ENCODE assay signal across 17 mouse cellular contexts in genomic region chr10:77374407-77374806, GRCm38 (mm10).
"Had no signal": no experiment of that assay in that cellular context is flagged by ENCODE, and none has a peak within 500 bp of the region (broad histone marks: within the 10 kb centered on the region; RNA-seq: fewer than 3 reads in every experiment).

No protein-coding gene starts in this region.

- ATAC-seq: liver, postnatal 0 days; lung, postnatal 0 days; midbrain, embryonic 13.5 days; midbrain, embryonic 15.5 days had no signal

- DNase-seq: liver, postnatal 0 days; lung, adult 2 months; lung, postnatal 14 days; lung, postnatal 36 days; right cerebral cortex, postnatal 14 days; thymus, adult 2 months; thymus, postnatal 25 days; thymus, postnatal 4 days had no signal

- H3K4me3 ChIP-seq: lung, embryonic 15.5 days; megakaryocyte, embryonic 14.5 days; midbrain, embryonic 13.5 days; midbrain, embryonic 15.5 days; neural tube, embryonic 12.5 days; stomach, embryonic 15.5 days had no signal

- H3K27ac ChIP-seq: lung, embryonic 15.5 days; macrophage; midbrain, embryonic 13.5 days; midbrain, embryonic 15.5 days; neural tube, embryonic 12.5 days; stomach, embryonic 15.5 days; stomach, postnatal 0 days had no signal
